Mouse (Mus musculus) E14TG2a.4 (cell line): Measurements from ENCODE around the gene Prcc.

Source experiments
- CTCF ChIP-seq: conservative IDR thresholded peaks from 2 replicates; pipeline ENCODE4 v1.5.1; 2014; ENCODE audit warnings: low read length
- POU5F1 ChIP-seq: IDR thresholded peaks from 2 replicates; pipeline ENCODE4 v1.6.1; 2014; ENCODE audit warnings: low read length, borderline replicate concordance

DNA sequence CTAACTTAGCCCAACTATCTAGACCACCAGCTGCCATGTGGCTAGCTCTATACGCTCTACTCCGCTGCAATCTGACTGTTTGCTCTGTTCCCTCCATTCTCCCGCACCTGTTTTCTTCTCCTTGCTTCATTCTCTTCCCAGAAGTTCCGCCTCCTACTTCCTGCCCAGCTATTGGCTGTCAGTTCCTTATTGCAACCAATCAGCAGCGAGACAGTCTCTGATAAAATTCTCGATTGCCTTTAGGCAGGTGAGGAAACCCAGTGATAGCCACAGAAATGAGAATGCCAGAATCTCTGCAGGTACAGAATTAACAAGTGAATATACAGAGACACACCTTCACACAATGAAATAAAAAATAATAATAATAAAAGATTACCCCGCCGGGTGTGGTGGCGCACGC, 56.4 kb downstream of the Prcc start:
- TF ChIP-seq CTCF (no peak), POU5F1 (no peak)
